Mouse (Mus musculus) liver, adult 2 months (tissue): ENCODE data around the gene Fam19a5. TPM values are rescaled to one million over a fixed set of nuclear protein-coding genes. Genes with fewer than 3 reads are reported as not detected.

Experiments
- DNase-seq: peaks from one replicate; pipeline ENCODE4 v3.0.0-alpha.2; 2011; ENCODE audit warnings: low read depth, low spot score; ENCODE audit errors: extremely low read depth
- H3K27ac ChIP-seq: fragments of 200-500 bp; replicated peaks from 2 replicates; pipeline ENCODE4 v1.5.1; 2012; ENCODE audit warnings: low read depth, mild to moderate bottlenecking, control low read depth, inconsistent platforms, low read length; ENCODE audit not compliant: insufficient read depth
- H3K27me3 ChIP-seq: fragments of 200-500 bp; 2 replicates; pipeline ENCODE4 v1.6.1; 2012; ENCODE audit warnings: mild to moderate bottlenecking, moderate library complexity, low read length, inconsistent platforms; ENCODE audit not compliant: control insufficient read depth, insufficient read depth
- H3K36me3 ChIP-seq: fragments of 200-500 bp; 2 replicates; pipeline ENCODE4 v1.6.1; 2012; ENCODE audit warnings: low read length, inconsistent platforms; ENCODE audit not compliant: control insufficient read depth, insufficient read depth
- H3K4me1 ChIP-seq: fragments of 200-500 bp; 2 replicates; pipeline ENCODE4 v1.6.1; 2011; ENCODE audit warnings: low read length; ENCODE audit not compliant: control insufficient read depth, insufficient read depth
- H3K4me3 ChIP-seq: fragments of 200-500 bp; 2 replicates; pipeline ENCODE4 v1.5.1; 2011; ENCODE audit warnings: low read depth, mild to moderate bottlenecking, control low read depth, low read length, moderate library complexity; ENCODE audit not compliant: insufficient read depth
- H3K79me2 ChIP-seq: fragments of 200-500 bp; 2 replicates; pipeline ENCODE4 v1.6.1; 2012; ENCODE audit warnings: inconsistent platforms, mild to moderate bottlenecking, low read length, moderate library complexity; ENCODE audit not compliant: control insufficient read depth, insufficient read depth
- H3K9ac ChIP-seq: fragments of 200-500 bp; 2 replicates; pipeline ENCODE4 v1.6.1; 2012; ENCODE audit warnings: low read depth, mild to moderate bottlenecking, control low read depth, inconsistent platforms, low read length
- CTCF ChIP-seq: fragments of 200-500 bp; IDR thresholded peaks from 2 replicates; pipeline ENCODE4 v1.5.1; 2011; ENCODE audit warnings: low read depth, low read length, control low read depth
- POLR2A ChIP-seq: fragments of 200-500 bp; IDR thresholded peaks from 2 replicates; pipeline ENCODE4 v1.6.1; 2011; ENCODE audit warnings: low read length, control low read depth; ENCODE audit not compliant: insufficient read depth; ENCODE audit errors: extremely low read depth
- WGBS: fragments of 180-500 bp; shearing (Covaris S2); methylation state at CpG from one replicate; pipeline ENCODE4 v1.1.7; 2018; 5-methylcytosine and 5-hydroxymethylcytosine counted together
- polyA plus RNA-seq: library from polyadenylated mRNA; depleted of rRNA; stranded (reverse); fragments of >200 nt; gene quantifications from 2 replicates; pipeline ENCODE4 v1.2.3, GENCODE M21; 2012
- total RNA-seq: library from RNA; depleted of rRNA; stranded (reverse); fragments of >200 nt; gene quantifications from 2 replicates; pipeline ENCODE4 v1.2.3, GENCODE M21; 2014

Fam19a5 gene
- total and polyA plus RNA-seq, 2 experiments = 0.28 to 0.65 TPM

DNA sequence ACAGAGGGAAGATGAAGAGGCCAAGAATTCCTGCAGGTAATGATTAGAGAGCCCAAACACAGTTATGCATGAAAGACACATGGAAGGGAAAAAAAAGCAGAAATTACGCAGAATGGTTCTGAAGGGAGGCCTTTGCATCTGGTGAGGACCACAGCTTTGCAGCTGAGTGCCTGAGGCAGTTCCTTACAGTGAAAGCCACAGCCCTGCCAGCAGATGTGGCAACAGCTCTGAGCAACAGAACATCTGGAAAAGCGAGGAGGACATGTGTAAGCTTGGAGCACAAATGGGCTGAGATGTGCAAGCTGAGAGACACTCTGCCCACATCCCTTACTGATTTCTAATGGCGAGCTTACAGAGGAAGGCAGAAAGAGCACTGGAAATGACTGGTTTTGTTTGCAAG is 221.8 kb downstream of the Fam19a5 start:
- Histone ChIP-seq H3K27ac (no peak overlapping the region), H3K4me1 (no peaks in the 10 kb centered on the region), H3K9ac (no peak overlapping the region), H3K79me2 (no peaks in the 10 kb centered on the region), H3K27me3 (no peaks in the 10 kb centered on the region), H3K36me3 (no peaks in the 10 kb centered on the region), H3K4me3 (no peak overlapping the region)
- WGBS = 72% methylated on average over 3 of the region's 3 CpGs
- no peak for DNase-seq
- TF ChIP-seq CTCF (no peak), POLR2A (no peak)

DNA sequence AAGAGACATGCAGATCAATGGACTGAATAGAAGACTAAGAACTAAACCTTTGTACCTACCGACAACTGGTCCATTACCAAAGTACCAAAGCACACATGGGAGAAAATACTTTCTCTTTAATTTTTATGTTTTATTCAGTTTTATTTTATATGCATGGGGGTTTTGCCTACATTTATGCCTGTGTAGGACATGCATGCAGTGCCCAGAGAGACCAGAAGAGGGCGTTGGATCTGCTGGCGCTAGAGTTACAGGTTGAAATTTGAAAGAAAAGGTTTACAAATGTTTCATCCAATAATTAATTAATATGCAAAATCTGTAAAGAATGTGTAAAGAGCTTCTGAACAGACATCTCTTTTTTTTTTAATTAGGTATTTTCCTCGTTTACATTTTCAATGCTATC is 229.9 kb downstream of the Fam19a5 start:
- no peak for TF ChIP-seq POLR2A
- no peak for TF ChIP-seq CTCF
- Histone ChIP-seq H3K9ac (no peak overlapping the region), H3K27me3 (no peaks in the 10 kb centered on the region), H3K79me2 (no peaks in the 10 kb centered on the region), H3K36me3 (no peaks in the 10 kb centered on the region), H3K27ac (no peak overlapping the region), H3K4me3 (no peak overlapping the region), H3K4me1 (no peaks in the 10 kb centered on the region)
- 52% methylated on average over 4 of the region's 4 CpGs for WGBS
- no peak for DNase-seq

DNA sequence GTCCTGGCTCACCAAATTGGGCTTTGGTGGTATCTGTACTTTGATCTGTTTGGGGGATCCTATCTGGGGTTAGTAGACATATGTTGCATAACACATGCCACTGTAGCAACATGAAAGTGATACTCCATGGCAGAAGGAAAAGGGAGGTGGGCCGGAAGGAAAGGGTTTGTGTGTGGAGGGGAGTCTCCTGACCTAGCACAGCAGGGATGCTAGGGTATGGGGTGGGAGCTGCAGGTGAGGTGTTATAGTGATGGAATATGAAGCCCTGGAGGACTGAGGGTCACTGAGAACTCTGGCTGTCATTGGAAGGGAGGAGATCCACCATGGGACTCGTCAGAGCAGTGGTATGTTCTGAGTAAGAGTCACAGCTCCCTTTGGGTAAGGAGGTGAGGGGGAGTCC is 239.2 kb downstream of the Fam19a5 start:
- Histone ChIP-seq H3K4me3 (no peak overlapping the region), H3K4me1 (no peaks in the 10 kb centered on the region), H3K27ac (no peak overlapping the region), H3K79me2 (no peaks in the 10 kb centered on the region), H3K36me3 (no peaks in the 10 kb centered on the region), H3K27me3 (no peaks in the 10 kb centered on the region), H3K9ac (no peak overlapping the region)
- no peak for DNase-seq
- 73% methylated on average over 2 of the region's 2 CpGs for WGBS
- TF ChIP-seq CTCF = no peak
- no peak for TF ChIP-seq POLR2A

DNA sequence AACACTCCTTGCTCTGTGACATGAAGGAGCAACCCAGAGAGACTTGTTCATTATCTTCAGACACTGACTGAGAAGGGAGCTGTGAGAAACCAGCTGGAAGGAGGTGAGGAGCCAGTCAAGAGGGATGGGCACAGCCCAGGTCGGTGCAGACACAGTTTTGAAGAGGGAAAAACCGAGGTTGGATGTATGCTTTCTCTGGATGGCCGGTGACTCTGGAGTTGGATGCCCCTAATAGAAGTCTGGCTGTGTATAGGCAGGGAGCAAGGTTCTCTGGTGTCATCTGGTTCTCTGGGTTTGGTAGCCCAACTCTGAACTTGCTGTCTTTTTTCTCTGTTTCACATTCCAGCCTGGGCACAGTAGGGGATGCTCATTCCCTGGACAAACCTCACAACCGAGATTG is 245.6 kb downstream of the Fam19a5 start:
- 70% methylated on average over 4 of the region's 4 CpGs for WGBS

DNA sequence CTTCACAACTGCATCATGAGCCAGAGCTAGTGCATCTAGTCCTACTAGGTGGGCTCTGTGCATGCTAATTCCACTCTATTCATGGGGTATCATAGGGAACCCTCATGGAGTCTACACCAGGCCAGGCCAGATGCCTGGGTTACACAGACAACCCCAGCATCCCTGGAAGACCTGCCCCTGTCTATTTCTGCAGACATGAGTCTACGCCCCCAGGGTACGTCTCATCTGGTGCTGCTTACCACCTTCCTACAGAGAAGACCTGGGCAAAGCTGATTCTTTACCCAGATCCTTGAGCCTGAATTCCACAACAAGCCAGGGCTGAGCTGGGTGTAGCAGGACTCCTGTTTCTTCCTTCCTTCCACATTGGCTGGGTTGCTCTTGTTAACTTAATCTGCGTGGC is 249.6 kb downstream of the Fam19a5 start:
- WGBS = 82% methylated on average over 3 of the region's 3 CpGs
- Histone ChIP-seq H3K27ac (no peak overlapping the region), H3K36me3 (no peaks in the 10 kb centered on the region), H3K4me1 (no peaks in the 10 kb centered on the region), H3K27me3 (no peaks in the 10 kb centered on the region), H3K4me3 (no peak overlapping the region), H3K79me2 (no peaks in the 10 kb centered on the region), H3K9ac (no peak overlapping the region)
- TF ChIP-seq POLR2A = no peak
- no peak for DNase-seq

More for the DNA sequence above, 245.6 kb downstream of the Fam19a5 start:
- TF ChIP-seq CTCF (no peak), POLR2A (no peak)
- Histone ChIP-seq H3K4me3 (no peak overlapping the region), H3K36me3 (no peaks in the 10 kb centered on the region), H3K27ac (no peak overlapping the region), H3K9ac (no peak overlapping the region), H3K27me3 (no peaks in the 10 kb centered on the region), H3K79me2 (no peaks in the 10 kb centered on the region), H3K4me1 (no peaks in the 10 kb centered on the region)
- no peak for DNase-seq

DNA sequence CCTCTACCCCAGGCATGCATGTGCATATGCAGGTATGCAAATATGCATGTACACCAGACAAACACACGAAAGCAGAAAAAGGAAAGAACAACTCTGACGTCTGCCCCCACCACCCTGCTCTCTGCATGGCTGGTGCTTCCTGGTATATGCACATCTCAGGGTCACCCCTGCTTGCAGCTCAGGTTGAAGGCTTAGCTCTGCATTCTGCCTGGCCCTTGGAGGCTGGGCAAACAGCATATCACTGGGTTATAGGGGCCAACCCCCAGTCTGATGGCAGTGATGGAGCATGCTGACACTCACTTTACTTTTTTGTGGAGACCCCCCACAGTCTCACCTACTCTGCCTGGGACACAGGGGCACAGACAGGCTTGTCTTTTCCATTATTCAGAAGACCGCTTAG is 252.5 kb downstream of the Fam19a5 start:
- Histone ChIP-seq H3K79me2 (no peaks in the 10 kb centered on the region), H3K4me3 (no peak overlapping the region), H3K27me3 (no peaks in the 10 kb centered on the region), H3K36me3 (no peaks in the 10 kb centered on the region), H3K4me1 (no peaks in the 10 kb centered on the region), H3K9ac (no peak overlapping the region), H3K27ac (no peak overlapping the region)
- no peak for DNase-seq
- 70% methylated on average over 3 of the region's 3 CpGs for WGBS
- TF ChIP-seq CTCF (no peak), POLR2A (no peak)
